Mouse (Mus musculus): Measurements from ENCODE around the gene Olfr134.
"Not testable (repeated sequence)": the region's sequence is repeated elsewhere in the genome, so short reads cannot be mapped to it uniquely, and the experiment has no call there.

The Olfr134 gene

DNA sequence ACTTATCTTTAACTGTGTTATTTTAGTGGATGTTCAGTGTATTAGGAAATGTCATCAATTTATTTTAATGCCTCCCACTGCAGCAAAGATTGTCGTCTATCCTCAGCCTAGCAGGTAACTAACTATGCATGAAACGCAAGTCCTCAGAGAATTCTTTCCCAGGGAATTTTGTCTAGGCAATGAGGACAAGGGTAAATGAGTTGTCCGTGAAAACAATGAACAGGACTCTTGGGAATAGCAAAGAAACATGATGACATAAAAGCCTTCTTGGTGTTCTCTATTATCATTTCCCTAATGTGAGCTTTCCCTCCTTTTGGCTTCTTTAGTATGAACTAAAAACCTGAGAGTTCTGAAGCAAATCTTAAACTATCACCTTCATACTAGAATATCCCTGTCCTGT is at the start of gene Olfr134:
TSS of gene Olfr134 (plus strand) at position 301 of the 400 bp plus-strand sequence.
- DNase-seq (ENCODE audit: low read depth, low spot score) = no peak

DNA sequence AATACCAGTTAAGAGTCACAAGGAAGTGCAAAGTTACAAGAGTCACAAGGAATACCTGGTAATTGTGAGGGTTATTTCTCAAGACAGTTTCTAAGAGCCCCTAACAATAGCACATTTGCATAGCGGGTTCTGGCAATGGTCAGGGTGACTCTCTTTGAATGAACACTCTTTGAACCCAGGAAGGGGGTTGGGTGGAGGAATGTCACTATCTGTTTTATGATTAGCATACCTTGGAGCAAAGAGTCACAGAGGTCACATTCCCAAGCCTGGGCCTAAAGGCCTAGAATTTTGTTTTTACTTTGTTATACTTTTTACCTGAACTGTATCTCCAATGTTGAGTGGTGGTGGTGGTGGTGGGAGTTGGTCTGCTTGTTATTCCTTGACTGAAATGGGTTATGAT is 47.0 kb upstream of the Olfr134 start:
- not testable (repeated sequence) for DNase-seq (ENCODE audit: low read depth, low spot score)

DNA sequence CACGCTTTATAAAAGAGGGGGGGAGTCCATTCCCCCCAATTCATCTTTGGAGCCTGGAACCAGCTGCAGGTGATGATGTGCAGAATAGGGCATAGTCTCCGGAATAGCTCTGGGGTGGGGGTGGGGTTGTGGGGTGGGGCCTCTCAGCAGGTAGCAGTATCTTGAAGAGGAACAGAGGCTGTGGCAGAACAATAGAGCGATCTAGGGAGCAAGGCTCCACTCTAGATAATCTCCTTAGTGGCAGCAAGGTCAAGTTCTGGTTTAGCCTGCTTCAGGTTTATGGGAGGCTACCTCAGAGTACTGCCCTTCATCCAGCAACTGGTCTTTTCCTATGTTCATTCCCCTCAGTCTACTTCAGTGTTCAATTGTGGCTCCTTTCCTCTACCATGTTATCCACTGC is 45.8 kb upstream of the Olfr134 start:
- not testable (repeated sequence) for DNase-seq (ENCODE audit: low read depth, low spot score)

DNA sequence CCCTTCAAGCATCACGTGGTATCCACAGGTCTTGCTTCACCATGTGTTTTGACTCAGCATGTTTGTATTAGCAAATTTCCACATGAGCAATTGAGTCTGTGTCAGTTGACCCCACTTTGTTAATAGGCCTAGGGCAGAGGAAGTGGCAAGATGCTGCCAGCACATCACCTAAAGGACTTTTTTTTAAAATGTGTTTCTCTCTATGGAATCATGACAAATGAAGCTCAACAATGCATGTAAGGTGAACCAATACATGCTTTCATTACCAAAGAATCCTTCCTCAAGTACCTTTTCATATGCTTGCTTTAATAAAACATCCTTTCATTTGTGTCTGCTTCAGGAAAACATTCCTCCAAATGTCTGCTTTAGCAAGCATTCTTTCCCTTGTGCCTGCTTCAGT is 36.8 kb upstream of the Olfr134 start, which contains the start of gene Olfr132:
TSS of gene Olfr132 (minus strand) at position 101 of the 400 bp plus-strand sequence.
- no peak for DNase-seq (ENCODE audit: low read depth, low spot score)

DNA sequence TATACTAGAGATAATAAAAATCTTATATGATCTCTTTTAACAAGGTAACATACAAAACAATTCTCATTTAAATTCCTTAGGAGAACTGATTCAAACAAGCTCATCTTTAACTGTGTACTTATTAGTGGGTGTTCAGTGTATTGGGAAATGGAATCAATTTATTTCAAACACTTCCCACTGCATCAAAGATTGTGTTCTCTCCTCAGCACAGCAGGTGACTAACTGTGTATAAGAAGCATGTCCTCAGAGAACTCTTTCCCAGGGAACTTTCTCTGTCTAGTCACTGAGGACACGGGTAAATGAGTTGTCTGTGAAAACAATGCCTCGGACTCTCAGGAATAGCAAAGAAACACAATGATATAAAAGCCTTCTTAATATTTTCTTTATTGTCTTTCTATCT is 26.2 kb upstream of the Olfr134 start, which contains the start of gene Olfr133:
TSS of gene Olfr133 (plus strand) at position 301 of the 400 bp plus-strand sequence.
- no peak for DNase-seq (ENCODE audit: low read depth, low spot score)

DNA sequence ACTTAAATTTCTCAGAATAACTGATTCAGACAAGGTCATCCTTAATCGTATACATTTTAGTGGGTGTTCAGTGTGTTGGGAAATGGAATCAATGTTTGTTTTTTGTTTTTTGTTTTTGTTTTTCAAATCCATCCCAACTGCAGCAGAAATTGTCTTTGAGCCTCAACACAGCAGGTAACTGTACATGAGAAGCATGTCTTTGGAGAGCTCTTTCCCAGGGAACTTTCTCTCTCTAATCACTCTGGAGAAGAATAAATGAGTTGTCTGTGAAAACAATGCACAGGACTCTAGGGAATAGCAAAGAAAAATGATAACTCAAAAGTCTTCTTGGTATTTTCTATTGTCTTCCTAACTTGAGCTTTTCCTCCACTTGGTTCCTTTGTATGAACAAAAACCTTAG is 32.8 kb downstream of the Olfr134 start, which contains the start of gene Olfr135:
TSS of gene Olfr135 (plus strand) at position 301 of the 400 bp plus-strand sequence.
- no peak for DNase-seq (ENCODE audit: low read depth, low spot score)

All from c-Kit-negative CD71-positive TER-119-positive erythroid progenitor cells, embryonic 14.5 days (primary cell).